Mouse (Mus musculus) spleen, adult 12 weeks (tissue): ENCODE results near the gene Naa35.

Experiments used
- DNase-seq: peaks from one replicate; pipeline ENCODE4 v3.0.0; 2022; ENCODE audit warnings: low spot score

Gene Naa35

DNA sequence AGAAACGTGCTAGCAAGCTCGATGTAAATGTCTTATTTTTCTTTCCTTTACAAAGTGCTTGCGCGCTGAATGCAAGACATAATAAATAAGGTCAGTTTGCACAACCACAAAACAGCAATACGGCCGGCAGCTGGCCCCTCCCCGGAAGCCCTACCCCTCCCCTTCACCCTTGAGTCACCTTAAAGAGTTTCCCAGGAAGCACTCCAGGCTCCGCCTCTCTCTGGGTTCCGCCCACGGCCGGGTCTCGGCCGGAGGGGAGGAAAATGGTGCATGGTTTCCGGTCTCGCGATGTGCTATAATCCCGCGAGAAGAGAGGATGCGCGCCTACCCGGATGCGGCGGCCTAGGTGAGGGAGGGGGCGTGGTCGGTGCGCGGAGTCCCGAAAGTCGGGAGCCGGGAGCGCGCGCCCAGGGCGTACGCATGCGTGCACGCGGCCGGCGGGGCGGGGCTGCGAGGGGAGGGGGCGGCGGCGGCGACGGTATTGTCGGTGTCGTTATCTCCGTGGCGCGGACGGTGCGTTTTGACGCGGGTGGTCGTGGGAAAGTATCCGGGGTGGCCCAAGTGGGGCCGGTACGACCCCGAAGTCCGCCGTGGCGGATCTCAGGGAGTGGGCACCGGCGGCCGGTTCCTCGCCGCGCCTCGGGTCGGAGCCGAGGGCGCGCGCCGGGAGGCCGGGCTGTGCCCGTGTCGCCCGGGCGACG, at the start of gene Naa35, which contains the start of gene Agtpbp1:
Naa35 (plus strand) TSS at position 313 of the 701 bp plus-strand sequence.
Agtpbp1 (minus strand) TSS at position 281 of the 701 bp plus-strand sequence.
- peak; percentile 99 for DNase-seq

DNA sequence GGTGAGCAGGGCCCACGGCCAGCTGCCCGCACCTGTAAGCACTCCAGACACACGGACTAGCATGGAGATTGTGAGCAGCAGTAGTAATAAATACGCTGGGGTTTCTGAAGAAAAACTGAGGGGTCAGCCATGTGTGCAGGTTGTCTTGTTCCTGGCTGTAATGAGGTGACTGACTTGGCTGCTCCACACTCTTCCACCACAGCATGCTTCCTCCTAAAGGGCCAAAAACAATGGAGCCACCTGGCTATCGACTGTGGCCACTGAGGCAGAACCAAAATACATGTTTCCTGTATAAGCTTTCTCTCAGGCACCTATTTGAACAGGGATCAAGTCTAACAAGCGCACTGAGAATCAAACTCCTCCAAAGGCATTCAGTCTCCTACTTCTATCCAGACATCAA, 49.3 kb upstream of the Naa35 start:
- no peak for DNase-seq

GRCm38 (mm10) chr13:59536631-59537030, 48.4 kb upstream of the Naa35 start:
- DNase-seq, result no peak

- no peak for DNase-seq
Observed at GRCm38 (mm10) chr13:59538661-59539060, 46.4 kb upstream of the Naa35 start.

DNA sequence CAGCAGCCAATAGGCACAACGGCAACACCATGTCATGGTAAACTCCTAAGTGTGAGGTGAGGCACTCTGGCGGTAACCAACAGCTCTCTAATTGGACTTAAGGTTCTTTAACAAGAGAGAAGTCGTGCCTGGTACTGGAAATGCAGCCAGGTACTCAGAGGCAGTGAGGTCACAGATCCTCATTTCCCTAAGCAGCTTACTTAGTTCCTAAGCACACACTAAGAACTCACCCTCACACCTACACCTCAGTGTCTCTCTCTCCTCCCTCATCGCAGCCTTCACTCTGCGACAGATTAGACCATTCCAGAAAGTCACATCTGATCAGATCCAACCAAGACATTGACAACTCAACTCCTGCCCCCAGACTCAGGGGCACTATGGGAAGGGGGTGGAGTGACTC, 45.0 kb upstream of the Naa35 start:
- no peak for DNase-seq

DNA sequence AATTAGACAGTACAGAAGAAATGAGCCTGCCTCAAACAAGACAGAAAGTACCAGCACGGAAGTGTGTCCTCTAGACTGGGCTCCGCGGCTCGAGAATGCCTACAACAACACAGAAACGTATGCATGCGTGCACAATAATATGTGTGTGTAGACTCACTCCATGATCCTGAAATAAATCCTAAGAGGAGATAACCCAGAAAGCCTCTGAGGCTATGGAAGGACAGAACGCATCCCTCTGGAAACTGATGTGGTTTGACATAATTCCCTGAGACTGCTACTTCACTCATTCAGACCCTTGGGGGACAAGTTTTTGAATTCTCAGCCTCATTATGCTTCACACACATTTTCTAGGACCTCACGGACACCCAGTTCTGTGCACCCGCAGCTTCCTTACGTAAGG, 42.6 kb upstream of the Naa35 start:
- no peak for DNase-seq

DNA sequence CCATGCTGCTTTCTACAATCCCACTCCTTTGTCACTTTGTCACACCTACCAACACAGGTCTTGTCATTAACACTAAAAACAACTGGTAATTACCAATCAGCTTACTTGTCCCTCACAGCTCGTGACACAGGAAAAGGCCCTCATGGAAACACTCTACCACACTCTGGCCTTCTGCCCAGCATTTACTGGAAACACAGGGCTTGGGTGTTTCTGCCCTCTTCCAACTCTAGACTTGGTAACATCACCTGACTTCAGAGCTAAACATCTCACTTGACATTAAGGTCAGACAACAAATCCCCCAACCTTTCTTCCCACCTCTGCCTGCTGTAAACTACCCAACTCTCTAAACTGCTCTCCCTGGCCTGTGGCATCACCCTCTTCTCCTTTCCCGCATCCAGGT, 38.0 kb upstream of the Naa35 start:
- no peak for DNase-seq

- DNase-seq, result no peak
Observed at GRCm38 (mm10) chr13:59547716-59548115, 37.3 kb upstream of the Naa35 start.

DNA sequence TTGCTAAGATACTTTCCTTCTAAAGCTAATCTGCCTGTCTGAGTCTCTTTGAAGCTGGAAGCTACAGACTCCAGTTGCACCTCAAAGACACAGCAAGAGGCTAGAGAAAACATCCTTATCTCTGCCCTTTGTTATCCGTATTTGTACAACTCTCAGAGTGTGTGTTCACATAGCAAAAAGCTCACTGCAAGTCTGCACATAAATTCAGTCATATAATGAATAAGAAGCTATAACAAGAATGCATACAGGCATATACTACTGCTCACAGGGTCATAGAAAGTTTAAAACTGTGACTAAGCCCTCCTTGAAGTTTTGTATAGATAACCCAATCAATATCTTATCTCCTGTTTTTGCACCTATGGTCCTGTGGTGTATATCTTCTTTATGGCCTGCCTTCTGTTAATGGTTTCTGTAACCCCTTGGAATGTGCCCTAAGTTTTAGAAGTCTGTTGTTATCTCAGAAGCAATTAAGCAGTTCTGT, 35.7 kb upstream of the Naa35 start:
- no peak for DNase-seq

GRCm38 (mm10) chr13:59552286-59552685, 32.8 kb upstream of the Naa35 start:
- no peak for DNase-seq

- DNase-seq, result no peak
Observed at GRCm38 (mm10) chr13:59552751-59553150, 32.3 kb upstream of the Naa35 start.

- DNase-seq, result no peak
Observed at GRCm38 (mm10) chr13:59554772-59555505, 30.1 kb upstream of the Naa35 start.

- DNase-seq, result no peak
Observed at GRCm38 (mm10) chr13:59555613-59556192, 29.4 kb upstream of the Naa35 start.

DNA sequence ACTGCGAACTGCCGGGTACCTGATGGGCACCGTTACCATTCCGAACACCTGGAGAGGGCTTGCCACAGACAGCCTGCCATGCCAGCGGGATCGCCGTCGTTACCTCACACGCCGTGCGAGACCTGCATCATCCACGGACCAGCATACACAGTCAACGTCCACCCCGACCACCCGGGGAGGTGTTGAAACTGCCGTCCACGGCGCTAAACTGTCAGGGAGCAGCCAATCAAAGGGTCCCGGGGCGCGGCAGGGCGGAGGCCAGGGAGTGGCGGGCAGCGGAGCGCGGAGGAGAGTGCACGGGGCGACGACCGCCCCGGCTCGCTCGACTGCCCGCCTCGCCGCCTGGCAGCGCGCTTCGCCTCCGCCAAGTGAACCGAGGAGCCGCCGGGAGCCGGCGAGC, 28.4 kb upstream of the Naa35 start:
- peak; percentile 65 for DNase-seq

DNA sequence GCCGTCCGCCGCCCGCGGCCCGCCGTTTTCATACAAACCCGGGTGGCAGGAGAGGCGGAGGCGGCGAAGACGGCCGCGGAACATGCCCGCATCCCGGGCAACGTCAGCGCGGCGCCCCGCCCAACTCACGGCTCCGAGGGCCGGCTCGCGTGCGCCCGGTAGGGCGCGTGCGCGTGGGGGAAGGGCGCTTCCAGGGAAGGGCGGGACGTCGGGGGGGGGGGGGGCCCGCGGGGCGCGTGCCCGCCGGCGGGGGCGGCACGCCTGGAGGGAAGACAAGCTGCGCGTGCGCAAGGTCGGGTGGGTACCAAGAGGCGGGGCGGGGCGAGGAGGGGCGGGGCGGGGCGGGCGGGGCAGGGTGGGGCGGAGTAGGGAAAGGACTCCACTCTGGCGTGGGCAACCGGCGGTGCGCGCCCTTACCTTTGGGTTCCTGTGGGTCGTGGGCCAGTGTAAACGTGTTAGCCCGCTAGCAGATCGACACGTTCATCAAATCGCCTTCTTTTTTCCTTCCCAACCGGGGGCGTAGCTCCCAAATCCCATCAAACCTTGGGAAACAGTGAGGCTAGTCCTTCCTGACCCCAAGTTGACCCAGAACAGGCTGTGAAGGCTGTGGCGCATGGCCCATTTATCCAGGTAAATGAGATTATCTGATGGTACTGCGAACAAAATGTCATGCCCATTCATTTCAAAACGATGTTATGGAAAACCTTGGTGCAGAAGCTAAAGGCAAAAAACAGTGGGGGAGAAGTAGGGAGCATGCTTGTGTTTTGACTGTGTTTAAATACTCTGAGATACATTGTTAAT, 27.7 kb upstream of the Naa35 start:
- DNase-seq, result peak; percentile 80

DNA sequence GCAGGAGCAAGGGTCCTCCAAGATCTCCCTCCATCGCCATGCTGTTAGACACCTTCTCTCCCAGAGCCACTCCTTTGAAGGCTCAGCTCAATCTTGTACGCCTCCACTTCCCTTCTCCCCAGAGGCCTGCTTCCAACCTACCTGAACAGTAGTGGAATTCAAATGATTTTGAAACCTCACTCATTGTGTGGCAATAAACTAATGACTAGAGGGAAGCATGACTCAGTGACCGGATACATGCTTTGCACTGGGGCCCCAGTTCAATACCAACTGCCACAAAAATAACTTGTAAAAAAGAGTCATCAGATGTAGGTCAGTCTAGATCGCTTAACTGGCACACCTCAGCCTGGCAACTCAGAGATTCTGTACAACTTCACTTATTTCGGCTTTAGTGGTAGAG, 26.3 kb upstream of the Naa35 start:
- no peak for DNase-seq

DNA sequence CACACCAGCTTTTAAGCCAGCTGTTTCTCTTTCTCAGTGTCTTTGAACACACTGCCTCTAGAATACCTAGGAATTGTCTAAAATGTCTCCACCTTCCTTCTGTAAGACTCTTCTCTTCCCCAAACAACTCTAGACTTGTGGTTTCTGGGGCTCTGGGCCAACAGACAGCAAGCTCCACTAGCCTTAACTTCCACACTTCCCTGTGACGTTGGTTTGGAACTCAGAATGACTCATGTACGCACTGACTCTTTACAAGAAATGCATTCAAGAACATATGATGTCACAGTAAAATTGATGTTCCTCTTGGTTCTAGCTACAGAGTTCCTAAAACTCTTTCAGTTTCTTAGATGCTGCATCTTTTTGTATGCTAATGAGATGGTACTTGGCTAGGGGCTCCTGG, 22.6 kb upstream of the Naa35 start:
- DNase-seq, result no peak

DNA sequence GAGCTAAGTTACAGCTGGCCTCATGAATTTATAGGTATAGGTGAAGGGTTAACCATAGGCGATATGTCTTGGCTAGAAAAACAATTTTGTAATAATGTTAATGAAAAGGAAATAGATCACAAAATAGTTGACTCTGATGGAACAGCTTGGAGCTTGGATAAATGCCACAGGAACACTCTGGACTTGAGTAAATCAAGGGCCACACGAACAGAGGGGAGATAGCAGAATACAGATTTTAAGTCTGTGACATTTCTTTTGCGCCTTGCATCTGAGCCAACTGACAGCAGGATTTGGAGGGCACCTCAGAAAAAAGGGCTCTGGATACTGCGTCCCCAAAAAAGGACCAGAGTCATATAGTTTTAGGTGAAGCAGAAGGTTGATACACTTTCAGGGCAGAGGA, 20.6 kb upstream of the Naa35 start:
- DNase-seq, result no peak

- DNase-seq, result no peak
Observed at GRCm38 (mm10) chr13:59564923-59565322, 20.1 kb upstream of the Naa35 start.

DNA sequence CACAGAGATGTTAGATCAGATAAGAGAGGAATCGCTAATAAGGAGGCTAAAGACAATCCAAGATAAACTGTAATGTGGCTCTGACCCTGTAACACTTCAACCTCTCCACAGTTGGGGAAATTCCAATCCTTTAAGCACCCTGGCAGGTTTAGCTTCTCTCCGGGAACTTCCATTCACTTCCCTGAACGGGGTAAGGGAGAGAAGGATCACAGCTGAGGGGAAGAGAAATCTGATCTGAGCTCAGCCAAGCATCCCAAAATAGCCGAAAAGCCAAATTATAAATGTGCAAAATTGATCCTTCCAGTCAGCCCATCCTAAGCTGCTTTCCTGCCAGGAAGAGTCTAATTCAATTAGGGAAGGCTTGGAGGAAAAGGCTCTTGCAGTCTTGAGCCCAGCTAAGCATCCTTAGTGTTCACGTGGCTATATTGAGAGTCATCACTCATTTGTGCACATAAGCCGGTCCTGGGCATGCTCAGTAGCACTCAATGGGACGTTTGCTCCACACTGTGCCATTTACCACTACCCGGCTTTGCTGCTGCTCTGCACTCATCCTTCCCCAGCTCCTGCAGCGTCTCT, 19.0 kb upstream of the Naa35 start:
- DNase-seq, result no peak

DNA sequence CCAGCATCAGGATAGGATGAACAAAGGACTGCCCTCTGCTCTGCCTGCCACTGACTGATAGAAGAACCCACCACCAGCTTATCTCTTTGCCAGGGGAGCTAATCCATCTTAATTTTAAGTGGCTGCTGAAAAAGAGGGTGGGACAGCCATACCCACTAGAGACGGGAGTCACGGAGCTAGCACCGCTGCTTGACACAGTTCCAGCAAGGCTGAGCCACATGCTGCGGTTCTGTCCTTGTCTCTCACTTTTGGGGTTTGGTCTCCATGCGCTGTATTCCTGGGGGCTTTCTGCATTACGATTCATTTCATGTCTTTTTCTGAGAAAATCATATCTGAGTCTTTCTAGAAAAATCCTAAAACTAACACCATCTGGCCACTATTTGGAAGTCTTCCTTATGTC, 14.0 kb upstream of the Naa35 start:
- DNase-seq, result no peak

DNA sequence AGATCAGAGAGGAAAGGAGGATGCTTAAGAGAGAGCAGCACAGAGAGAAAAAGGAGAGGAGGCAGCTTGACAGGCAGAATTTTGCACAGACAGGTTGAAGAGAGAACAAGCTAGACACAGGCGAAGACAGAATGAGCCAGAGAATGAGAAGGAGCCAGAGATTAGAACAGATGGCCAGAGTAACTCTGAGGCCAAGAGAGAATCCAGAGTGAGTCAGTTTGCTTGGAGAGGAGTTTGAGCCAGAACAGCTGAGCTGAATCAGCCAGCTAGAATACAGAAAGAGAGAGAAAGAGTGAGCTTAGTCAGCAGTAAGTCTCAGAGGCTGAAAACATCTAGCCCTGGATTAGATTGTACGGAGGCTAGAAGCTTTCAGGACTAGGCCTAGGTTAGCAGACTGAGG, 12.5 kb upstream of the Naa35 start:
- no peak for DNase-seq
